Mouse (Mus musculus) midbrain, embryonic 10.5 days (tissue): ENCODE results near the gene Plekho1. TPM values are rescaled to one million over a fixed set of nuclear protein-coding genes. Genes with fewer than 3 reads are reported as not detected.

Experiments
- DNase-seq: peaks from one replicate; pipeline ENCODE4 v3.0.0-alpha.2; 2017; ENCODE audit warnings: low spot score
- H3K27ac ChIP-seq: fragments of 300-500 bp; sonication (generic); replicated peaks from 2 replicates; pipeline ENCODE4 v1.5.1; 2016; ENCODE audit warnings: mild to moderate bottlenecking
- H3K27me3 ChIP-seq: fragments of 300-500 bp; sonication (generic); 2 replicates; pipeline ENCODE4 v1.6.1; 2016; ENCODE audit warnings: low read depth, mild to moderate bottlenecking; ENCODE audit not compliant: poor library complexity, severe bottlenecking
- H3K36me3 ChIP-seq: fragments of 300-500 bp; sonication (generic); 2 replicates; pipeline ENCODE4 v1.6.1; 2016; ENCODE audit warnings: mild to moderate bottlenecking, moderate library complexity
- H3K4me1 ChIP-seq: fragments of 300-500 bp; sonication (generic); 2 replicates; pipeline ENCODE4 v1.6.1; 2016
- H3K4me3 ChIP-seq: fragments of 300-500 bp; sonication (generic); 2 replicates; pipeline ENCODE4 v1.5.1; 2016; ENCODE audit warnings: mild to moderate bottlenecking, moderate library complexity
- H3K9me3 ChIP-seq: fragments of 300-500 bp; sonication (generic); replicated peaks from 2 replicates; pipeline ENCODE4 v1.6.1; 2016; ENCODE audit warnings: mild to moderate bottlenecking
- WGBS: fragments of 180-500 bp; shearing (Covaris S2); methylation state at CpG from one replicate; pipeline ENCODE4 v1.1.7; 2016; 5-methylcytosine and 5-hydroxymethylcytosine counted together
- polyA plus RNA-seq: library from polyadenylated mRNA; unstranded; fragments of >200 nt; fragmentation: Nextera tagmentation; extraction: Ambion mirVana; gene quantifications from 2 replicates; pipeline ENCODE4 v1.2.1, GENCODE M21; 2016

Plekho1 gene
- polyA plus RNA-seq, 1 experiment from 2014 or later, result 66.8 TPM

- no peak overlapping the region for H3K4me3 ChIP-seq
- H3K9me3 ChIP-seq, result no peaks in the 10 kb centered on the region
- no peak for DNase-seq
- H3K27me3 ChIP-seq, result no peaks in the 10 kb centered on the region
- WGBS, result 91% methylated on average over 12 of the region's 12 CpGs
- no peaks in the 10 kb centered on the region for H3K36me3 ChIP-seq
- H3K4me1 ChIP-seq, result peaks cover 32% of the 10 kb centered on the region
- no peak overlapping the region for H3K27ac ChIP-seq
These were observed 3.7 kb upstream of the Plekho1 start for GRCm38 (mm10) chr3:95999308-96000079.

- Histone ChIP-seq H3K4me3 (peak overlapping the region; percentile 86), H3K9me3 (no peaks in the 10 kb centered on the region), H3K4me1 (peaks cover 54% of the 10 kb centered on the region), H3K27ac (peak overlapping the region; percentile 100), H3K27me3 (no peaks in the 10 kb centered on the region), H3K36me3 (peaks cover 18% of the 10 kb centered on the region)
- 25% methylated on average over 9 of the region's 9 CpGs for WGBS
- peak; percentile 29 for DNase-seq
These were observed 1.5 kb upstream of the Plekho1 start for GRCm38 (mm10) chr3:95997203-95997721.

- Histone ChIP-seq H3K4me1 (peaks cover 61% of the 10 kb centered on the region), H3K4me3 (peak overlapping the region; percentile 86), H3K27ac (peak overlapping the region; percentile 100), H3K27me3 (no peaks in the 10 kb centered on the region), H3K36me3 (peaks cover 25% of the 10 kb centered on the region), H3K9me3 (no peaks in the 10 kb centered on the region)
- 22% methylated on average over 6 of the region's 6 CpGs for WGBS
- DNase-seq, result no peak
These were observed 761 bp upstream of the Plekho1 start for GRCm38 (mm10) chr3:95996451-95997073.

GRCm38 (mm10) chr3:95994975-95995801 lies 613 bp downstream of the Plekho1 start:
- peak overlapping the region; percentile 100 for H3K27ac ChIP-seq
- H3K4me1 ChIP-seq, result peaks cover 60% of the 10 kb centered on the region
- 1% methylated on average over 51 of the region's 51 CpGs for WGBS
- H3K27me3 ChIP-seq, result no peaks in the 10 kb centered on the region
- H3K36me3 ChIP-seq, result peaks cover 38% of the 10 kb centered on the region
- peak overlapping the region; percentile 86 for H3K4me3 ChIP-seq
- no peaks in the 10 kb centered on the region for H3K9me3 ChIP-seq
- DNase-seq, result peak; percentile 76

- WGBS, result 17% methylated on average over 6 of the region's 6 CpGs
- H3K4me1 ChIP-seq, result peaks cover 55% of the 10 kb centered on the region
- peak overlapping the region; percentile 86 for H3K4me3 ChIP-seq
- H3K27me3 ChIP-seq, result no peaks in the 10 kb centered on the region
- peaks cover 46% of the 10 kb centered on the region for H3K36me3 ChIP-seq
- peak overlapping the region; percentile 100 for H3K27ac ChIP-seq
- H3K9me3 ChIP-seq, result no peaks in the 10 kb centered on the region
- DNase-seq, result peak; percentile 32
These were observed 1.4 kb downstream of the Plekho1 start for GRCm38 (mm10) chr3:95994381-95994846.

- Histone ChIP-seq H3K9me3 (no peaks in the 10 kb centered on the region), H3K36me3 (peaks cover 51% of the 10 kb centered on the region), H3K4me1 (peaks cover 59% of the 10 kb centered on the region), H3K4me3 (peak overlapping the region; percentile 86), H3K27me3 (no peaks in the 10 kb centered on the region), H3K27ac (peak overlapping the region; percentile 100)
- 44% methylated on average over 4 of the region's 4 CpGs for WGBS
- DNase-seq, result peak; percentile 25
These were observed 1.9 kb downstream of the Plekho1 start for GRCm38 (mm10) chr3:95993881-95994280.

GRCm38 (mm10) chr3:95992990-95993603 lies 2.7 kb downstream of the Plekho1 start:
- Histone ChIP-seq H3K4me3 (peak overlapping the region; percentile 86), H3K4me1 (peaks cover 61% of the 10 kb centered on the region), H3K36me3 (peaks cover 59% of the 10 kb centered on the region), H3K27ac (peak overlapping the region; percentile 100), H3K9me3 (no peaks in the 10 kb centered on the region), H3K27me3 (no peaks in the 10 kb centered on the region)
- DNase-seq, result no peak
- 62% methylated on average over 5 of the region's 5 CpGs for WGBS

GRCm38 (mm10) chr3:95990413-95990941 lies 5.3 kb downstream of the Plekho1 start:
- no peaks in the 10 kb centered on the region for H3K9me3 ChIP-seq
- H3K4me1 ChIP-seq, result peaks cover 60% of the 10 kb centered on the region
- H3K4me3 ChIP-seq, result no peak overlapping the region
- H3K27ac ChIP-seq, result no peak overlapping the region
- DNase-seq, result no peak
- 92% methylated on average over 12 of the region's 12 CpGs for WGBS
- peaks cover 70% of the 10 kb centered on the region for H3K36me3 ChIP-seq
- H3K27me3 ChIP-seq, result no peaks in the 10 kb centered on the region

- Histone ChIP-seq H3K4me3 (no peak overlapping the region), H3K36me3 (peaks cover 69% of the 10 kb centered on the region), H3K27ac (0 out of 2 replicates have a peak overlapping the region, but pooled peaks have one; percentile 2), H3K4me1 (peaks cover 62% of the 10 kb centered on the region), H3K27me3 (no peaks in the 10 kb centered on the region), H3K9me3 (0 out of 2 replicates have a peak, but pooled peaks cover 5% of the 10 kb centered on the region)
- WGBS, result 77% methylated on average over 10 of the region's 10 CpGs
- no peak for DNase-seq
These were observed 6.8 kb downstream of the Plekho1 start for GRCm38 (mm10) chr3:95988969-95989368.

- Histone ChIP-seq H3K27ac (no peak overlapping the region), H3K9me3 (0 out of 2 replicates have a peak, but pooled peaks cover 6% of the 10 kb centered on the region), H3K4me1 (peaks cover 54% of the 10 kb centered on the region), H3K36me3 (peaks cover 61% of the 10 kb centered on the region), H3K27me3 (no peaks in the 10 kb centered on the region), H3K4me3 (no peak overlapping the region)
- DNase-seq, result no peak
- WGBS, result 97% methylated on average over 1 of the region's 1 CpGs
These were observed 7.7 kb downstream of the Plekho1 start for GRCm38 (mm10) chr3:95988138-95988537.

- H3K27ac ChIP-seq, result no peak overlapping the region
- H3K4me1 ChIP-seq, result peaks cover 48% of the 10 kb centered on the region
- DNase-seq, result no peak
- H3K9me3 ChIP-seq, result 0 out of 2 replicates have a peak, but pooled peaks cover 6% of the 10 kb centered on the region
- H3K4me3 ChIP-seq, result no peak overlapping the region; the same call in 1 of the 2 replicates
- 82% methylated on average over 6 of the region's 6 CpGs for WGBS
- no peaks in the 10 kb centered on the region for H3K27me3 ChIP-seq
- peaks cover 55% of the 10 kb centered on the region for H3K36me3 ChIP-seq
These were observed 8.3 kb downstream of the Plekho1 start for GRCm38 (mm10) chr3:95987386-95988110.
